ENCODE assay signal across 14 mouse cellular contexts in genomic region chr1:58762576-58762975, GRCm38 (mm10).
"Had no signal": no experiment of that assay in that cellular context is flagged by ENCODE, and none has a peak within 500 bp of the region (broad histone marks: within the 10 kb centered on the region; RNA-seq: fewer than 3 reads in every experiment).

No protein-coding gene starts in this region.

- DNase-seq: kidney, adult 8-10 months; kidney, postnatal 10 days; kidney, postnatal 36 days; left cerebral cortex, postnatal 4 days; liver, embryonic 13.5 days; lung, adult 2 months; lung, postnatal 14 days; lung, postnatal 4 days; midbrain, embryonic 14.5 days; thymus, adult 2 months; thymus, postnatal 14 days; thymus, postnatal 4 days had no signal

- H3K4me1 ChIP-seq: liver, embryonic 13.5 days had no signal

- H3K4me3 ChIP-seq: kidney, embryonic 15.5 days; liver, embryonic 13.5 days had no signal

- H3K9ac ChIP-seq: kidney, embryonic 15.5 days; liver, embryonic 13.5 days had no signal

- H3K9me3 ChIP-seq: kidney, embryonic 15.5 days; liver, embryonic 13.5 days had no signal

- H3K27ac ChIP-seq: kidney, embryonic 15.5 days; liver, embryonic 13.5 days; stomach, postnatal 0 days had no signal
